Mouse (Mus musculus) stomach, postnatal 0 days (tissue): ENCODE measurements at regions not wholly inside any gene's neighbourhood (a gene's known extent, or its start where the extent isn't known, plus 50 kb on each side); places are given as distances from the start of the nearest gene placed in this dataset.

ENCODE experiments used
- CTCF ChIP-seq: IDR thresholded peaks from 2 replicates; pipeline ENCODE4 v1.5.1; 2016; ENCODE audit warnings: antibody characterized with exemption, low read depth, mild to moderate bottlenecking, moderate library complexity
- EP300 ChIP-seq: optimal IDR thresholded peaks from 2 replicates; pipeline ENCODE3; 2016; ENCODE audit warnings: antibody characterized with exemption

GRCm38 (mm10) chr13:111159498-111159897 lies 95.3 kb upstream of the Actbl2 start:
- TF ChIP-seq CTCF (no peak), EP300 (no peak)
